Mouse (Mus musculus): Measurements from ENCODE around the gene Parp3.

Parp3 gene

GRCm38 (mm10) chr9:106475046-106475445 lies 1.7 kb downstream of the Parp3 start:
- no peak for DNase-seq (ENCODE audit: low spot score)

DNA sequence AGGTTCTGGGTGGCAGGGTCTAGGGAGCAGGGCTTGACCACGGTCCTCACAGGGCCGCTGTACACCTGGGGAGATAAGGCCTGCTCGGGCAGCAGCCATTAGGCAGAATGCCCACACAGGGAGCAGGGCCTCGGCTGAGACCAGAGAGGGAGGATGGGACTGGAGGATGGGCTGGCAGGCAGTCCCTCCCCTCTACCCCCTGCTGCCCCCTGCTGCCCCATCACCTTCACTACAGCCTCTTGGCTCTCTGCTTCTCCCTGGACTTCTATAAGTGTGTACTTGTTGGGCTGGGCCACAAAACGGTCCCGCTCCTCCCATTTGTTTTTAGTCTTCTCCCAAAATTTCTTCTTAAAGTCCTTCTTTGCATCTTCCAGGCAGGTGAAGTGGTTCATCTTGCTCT lies 2.3 kb downstream of the Parp3 start:
- peak; percentile 68 for DNase-seq (ENCODE audit: low spot score)

GRCm38 (mm10) chr9:106473753-106474105 lies 3.0 kb downstream of the Parp3 start:
- no peak for DNase-seq (ENCODE audit: low spot score)

GRCm38 (mm10) chr9:106473081-106473752 lies 3.5 kb downstream of the Parp3 start:
- DNase-seq (ENCODE audit: low spot score) = no peak

- DNase-seq (ENCODE audit: low spot score) = no peak
Observed at GRCm38 (mm10) chr9:106472321-106472720, 4.4 kb downstream of the Parp3 start.

DNA sequence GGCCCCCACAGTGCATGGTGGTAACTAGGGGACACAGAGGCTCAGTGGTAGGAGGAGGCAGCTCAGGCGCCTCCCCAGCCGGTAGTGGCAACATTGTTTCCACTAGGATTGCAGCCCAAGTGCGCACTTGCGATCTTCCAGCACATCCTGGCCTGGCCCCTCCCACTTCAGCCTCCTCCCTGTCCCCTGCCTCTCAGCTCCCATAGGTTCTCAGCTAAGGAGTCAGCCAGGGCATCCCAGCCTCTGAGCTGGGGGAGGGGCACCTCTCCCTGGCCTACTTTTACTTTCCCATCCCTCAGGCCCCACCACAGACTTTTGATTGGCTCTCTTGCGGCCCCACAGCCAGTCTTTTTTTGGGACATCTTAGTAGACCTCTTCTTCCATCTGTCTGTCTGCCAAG lies 4.9 kb downstream of the Parp3 start:
- DNase-seq (ENCODE audit: low spot score) = peak; percentile 51

- no peak for DNase-seq (ENCODE audit: low spot score)
Observed at GRCm38 (mm10) chr9:106470991-106471750, 5.6 kb downstream of the Parp3 start.

- DNase-seq (ENCODE audit: low spot score) = no peak
Observed at GRCm38 (mm10) chr9:106469776-106470175, 7.0 kb downstream of the Parp3 start.

- no peak for DNase-seq (ENCODE audit: low spot score)
Observed at GRCm38 (mm10) chr9:106469317-106469716, 7.4 kb downstream of the Parp3 start.

DNA sequence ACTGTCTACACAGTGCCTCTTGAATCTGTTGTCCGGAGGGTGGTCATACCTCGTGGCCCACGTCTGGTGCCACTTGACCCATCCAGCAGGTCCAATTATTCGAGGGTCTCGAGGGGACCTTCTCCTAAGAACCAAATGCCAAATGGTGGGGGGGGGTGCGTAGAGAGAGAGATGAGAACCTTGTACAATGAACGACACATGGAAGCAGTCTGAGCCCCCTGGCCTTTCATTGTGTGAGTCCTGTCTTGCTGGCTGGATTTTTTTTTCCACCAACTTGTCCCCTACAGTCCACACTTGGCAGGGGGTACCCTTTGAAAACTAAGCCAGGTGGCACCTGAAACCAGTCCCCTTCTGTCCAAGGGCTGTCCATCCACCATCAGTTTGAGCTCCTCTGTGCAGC lies 9.0 kb downstream of the Parp3 start:
- no peak for DNase-seq (ENCODE audit: low spot score)

DNA sequence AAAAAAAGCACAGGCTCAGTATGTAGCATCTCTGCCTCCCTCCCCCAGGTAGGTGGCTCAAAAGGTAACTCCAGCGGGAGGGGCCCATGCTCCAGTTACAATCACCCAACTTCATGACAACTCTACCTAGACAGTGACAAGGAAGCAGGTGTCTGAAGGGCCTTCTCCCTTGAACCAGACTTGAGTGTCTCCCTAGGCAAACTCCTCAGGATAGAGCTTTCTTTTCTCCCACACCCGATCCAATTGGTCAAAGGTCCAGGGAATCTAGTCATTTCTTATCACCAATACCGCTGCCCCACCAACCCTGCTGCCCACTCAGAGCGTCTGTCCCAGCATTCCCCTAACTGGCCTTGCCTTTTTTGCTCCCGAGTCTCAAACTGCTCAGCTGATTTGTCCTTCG lies 10.0 kb downstream of the Parp3 start:
- no peak for DNase-seq (ENCODE audit: low spot score)

- DNase-seq (ENCODE audit: low spot score) = no peak
Observed at GRCm38 (mm10) chr9:106465571-106466200, 11.1 kb downstream of the Parp3 start, which contains the start of gene Gpr62. Gene Gpr62 (minus strand): TSS chr9:106465938.

- DNase-seq (ENCODE audit: low spot score) = peak; percentile 49
Observed at GRCm38 (mm10) chr9:106464751-106465541, 11.8 kb downstream of the Parp3 start.

DNA sequence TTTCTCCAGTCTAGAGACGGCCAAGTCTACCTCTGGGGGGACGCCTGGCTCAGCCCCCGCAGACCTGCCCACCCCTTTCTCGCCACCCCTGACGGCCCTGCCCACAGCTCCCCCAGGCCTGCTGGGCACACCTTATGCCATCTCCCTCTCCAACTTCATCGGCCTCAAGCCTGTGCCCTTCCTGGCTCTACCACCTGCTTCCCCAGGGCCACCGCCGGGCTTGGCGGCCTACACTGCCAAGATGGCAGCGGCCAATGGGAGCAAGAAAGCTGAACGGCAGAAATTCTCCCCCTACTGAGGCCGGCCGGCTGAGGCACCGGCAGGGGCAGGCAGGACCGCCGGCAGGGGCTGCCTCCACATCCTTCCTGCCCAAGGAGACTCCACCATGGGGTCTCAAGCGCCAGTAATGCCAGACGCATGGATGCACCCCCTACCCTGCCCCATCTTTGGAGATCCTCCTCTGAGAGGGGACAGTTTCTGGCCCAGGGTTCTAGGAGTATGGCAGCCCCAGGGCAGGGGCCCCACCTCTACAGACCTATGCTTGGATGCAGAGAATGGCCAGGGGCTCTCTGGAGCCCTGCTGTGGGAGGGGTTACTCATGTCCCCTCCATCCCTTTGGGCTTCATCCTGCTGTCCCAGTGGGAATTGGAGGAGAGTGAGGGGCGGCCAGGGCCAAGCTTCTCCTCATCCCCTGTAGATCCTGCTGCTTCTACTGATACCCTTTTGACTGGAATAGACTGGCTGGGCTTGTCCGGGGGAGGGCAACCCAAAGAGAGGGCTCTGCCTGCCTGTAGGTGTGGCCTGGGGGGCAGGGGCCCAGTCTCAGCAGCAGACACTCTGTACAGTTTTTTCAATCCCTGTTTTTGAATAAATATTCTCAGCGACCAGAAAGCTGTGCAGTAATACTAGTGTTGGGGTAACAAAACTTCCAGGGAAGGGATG lies 13.4 kb downstream of the Parp3 start:
- DNase-seq (ENCODE audit: low spot score) = no peak

DNA sequence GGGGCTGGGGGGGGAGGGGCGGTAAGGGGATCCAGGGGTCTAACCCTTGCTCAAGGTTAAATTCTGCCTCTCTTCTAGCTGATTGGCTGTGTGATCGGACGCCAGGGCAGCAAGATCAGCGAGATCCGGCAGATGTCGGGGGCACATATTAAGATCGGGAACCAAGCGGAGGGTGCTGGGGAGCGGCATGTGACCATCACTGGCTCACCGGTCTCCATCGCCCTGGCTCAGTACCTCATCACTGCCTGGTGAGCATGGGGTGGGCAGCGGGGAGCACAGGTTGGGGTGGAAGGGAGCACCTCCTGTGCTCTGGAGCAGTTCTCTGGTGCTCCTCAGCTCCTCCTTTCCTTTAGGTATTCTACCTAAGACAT lies 14.3 kb downstream of the Parp3 start:
- DNase-seq (ENCODE audit: low spot score) = no peak

DNA sequence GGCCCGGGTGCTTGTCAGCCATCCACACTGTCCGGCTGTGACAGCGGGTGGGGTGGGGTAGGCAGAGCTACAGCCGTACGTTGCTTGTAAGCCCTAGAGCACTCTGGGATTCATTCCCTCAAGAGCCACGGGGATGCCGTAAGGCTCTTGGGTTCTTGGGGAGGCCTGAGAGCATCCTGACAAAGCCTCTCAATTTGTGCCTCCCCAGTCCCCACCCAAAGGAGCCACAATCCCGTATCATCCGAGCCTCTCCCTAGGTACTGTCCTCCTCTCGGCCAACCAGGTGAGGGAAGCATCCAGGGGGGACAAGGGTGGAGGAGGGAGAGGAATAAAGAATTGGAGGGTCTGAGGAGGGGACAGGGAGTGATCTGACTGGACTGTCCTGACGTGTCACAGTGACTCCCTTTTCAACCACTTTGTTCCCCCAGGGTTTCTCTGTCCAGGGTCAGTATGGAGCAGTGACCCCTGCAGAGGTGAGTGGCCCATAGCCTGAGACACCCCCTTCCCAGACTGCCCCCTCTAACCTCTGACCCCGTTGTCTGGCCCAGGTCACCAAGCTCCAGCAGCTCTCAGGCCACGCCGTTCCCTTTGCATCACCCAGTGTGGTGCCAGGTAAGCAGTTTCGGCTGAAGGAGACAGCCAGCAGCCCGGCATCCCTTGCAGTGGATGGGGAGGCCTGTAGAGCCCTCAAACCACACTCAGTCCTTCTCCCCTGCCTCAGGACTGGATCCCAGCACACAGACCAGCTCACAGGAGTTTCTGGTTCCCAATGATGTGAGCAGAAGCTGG lies 14.9 kb downstream of the Parp3 start:
- DNase-seq (ENCODE audit: low spot score) = no peak

- DNase-seq (ENCODE audit: low spot score) = no peak
Observed at GRCm38 (mm10) chr9:106461026-106461415, 15.7 kb downstream of the Parp3 start.

GRCm38 (mm10) chr9:106460401-106461025 lies 16.2 kb downstream of the Parp3 start:
- no peak for DNase-seq (ENCODE audit: low spot score)

GRCm38 (mm10) chr9:106459946-106460345 lies 16.8 kb downstream of the Parp3 start:
- DNase-seq (ENCODE audit: low spot score) = no peak

- no peak for DNase-seq (ENCODE audit: low spot score)
Observed at GRCm38 (mm10) chr9:106457920-106458319, 18.8 kb downstream of the Parp3 start.

Data from yolk sac, embryonic 10.5 days (tissue).